Mouse (Mus musculus) CH12.LX (cell line): ENCODE measurements around the gene S100a1. TPM values are rescaled to one million over a fixed set of nuclear protein-coding genes. Genes with fewer than 3 reads are reported as not detected.

ENCODE experiments used
- DNase-seq: peaks from one replicate; pipeline ENCODE4 v3.0.0-alpha.2; 2013; ENCODE audit errors: extremely low read depth
- H3K27ac ChIP-seq: 2 replicates; pipeline ENCODE4 v1.5.1; 2012; ENCODE audit warnings: low read depth, mild to moderate bottlenecking, control low read depth, moderate library complexity; ENCODE audit not compliant: insufficient read depth
- H3K27me3 ChIP-seq: replicated peaks from 2 replicates; pipeline ENCODE3; 2012; ENCODE audit warnings: inconsistent platforms
- H3K36me3 ChIP-seq, 2 experiments: replicated peaks in 1 of 2; 2 replicates each; pipeline versions ENCODE3 to v1.6.1; 2012; ENCODE audit warnings: inconsistent platforms in 1 of 2, low read length in 1 of 2, mild to moderate bottlenecking in 1 of 2, mixed read lengths in 1 of 2, moderate library complexity in 1 of 2; ENCODE audit not compliant: control insufficient read depth in 1 of 2, insufficient read depth in 1 of 2
- H3K4me1 ChIP-seq, 2 experiments: 2 replicates each; pipeline ENCODE4 v1.6.1; 2012; ENCODE audit warnings: inconsistent platforms in 1 of 2, moderate library complexity in 1 of 2; ENCODE audit not compliant: insufficient read depth in 2 of 2, control insufficient read depth in 1 of 2
- H3K4me2 ChIP-seq: 2 replicates; pipeline ENCODE4 v1.6.1; 2012; ENCODE audit warnings: low read depth, mild to moderate bottlenecking, control low read depth; ENCODE audit not compliant: poor library complexity, insufficient read depth, severe bottlenecking
- H3K4me3 ChIP-seq, 3 experiments: fragments of 150-350 bp in 1 of 3; sonication (generic) in 1 of 3; replicated peaks in 1 of 3; 2 replicates each; pipeline versions ENCODE3 to v1.5.1; 2011 to 2012; ENCODE audit warnings: low read depth in 2 of 3, low read length in 2 of 3, mild to moderate bottlenecking in 2 of 3, moderate library complexity in 2 of 3, control low read depth in 1 of 3, improper control_type of control experiment in 1 of 3, inconsistent platforms in 1 of 3, mixed read lengths in 1 of 3; ENCODE audit not compliant: poor library complexity in 1 of 3
- H3K79me2 ChIP-seq: replicated peaks from 2 replicates; pipeline ENCODE4 v1.6.1; 2012; ENCODE audit warnings: mild to moderate bottlenecking, moderate library complexity; ENCODE audit not compliant: control insufficient read depth, poor library complexity, insufficient read depth, severe bottlenecking; ENCODE audit errors: extremely low read depth
- H3K9ac ChIP-seq: 2 replicates; pipeline ENCODE4 v1.6.1; 2012; ENCODE audit warnings: low read depth, mild to moderate bottlenecking, control low read depth, moderate library complexity; ENCODE audit not compliant: insufficient read depth
- H3K9me3 ChIP-seq: replicated peaks from 2 replicates; pipeline ENCODE3; 2012; ENCODE audit warnings: low read length, inconsistent platforms, mixed read lengths
- CHD1 ChIP-seq: IDR thresholded peaks from 2 replicates; pipeline ENCODE4 v1.6.1; 2012; ENCODE audit warnings: low read depth, low read length, improper control_type of control experiment, inconsistent platforms
- CHD2 ChIP-seq: IDR thresholded peaks from 2 replicates; pipeline ENCODE4 v1.6.1; 2011; ENCODE audit warnings: low read length, improper control_type of control experiment
- CTCF ChIP-seq, 2 experiments: IDR thresholded peaks in 1 of 2; conservative IDR thresholded peaks in 1 of 2; 2 replicates each; pipeline ENCODE4 v1.5.1; 2011 to 2012; ENCODE audit warnings: low read depth in 2 of 2, low read length in 2 of 2, improper control_type of control experiment in 1 of 2, inconsistent platforms in 1 of 2, mild to moderate bottlenecking in 1 of 2, moderate library complexity in 1 of 2
- ELF1 ChIP-seq: IDR thresholded peaks from 2 replicates; pipeline ENCODE4 v1.6.1; 2014; ENCODE audit warnings: low read depth, mild to moderate bottlenecking, inconsistent platforms, low read length, improper control_type of control experiment
- ETS1 ChIP-seq: conservative IDR thresholded peaks from 2 replicates; pipeline ENCODE4 v1.6.1; 2012; ENCODE audit warnings: low read depth, mild to moderate bottlenecking, inconsistent platforms, low read length, improper control_type of control experiment, moderate library complexity
- HCFC1 ChIP-seq: IDR thresholded peaks from 2 replicates; pipeline ENCODE4 v1.6.1; 2012; ENCODE audit warnings: low read depth, mild to moderate bottlenecking, inconsistent platforms, low read length, improper control_type of control experiment
- IRF4 ChIP-seq: IDR thresholded peaks from 2 replicates; pipeline ENCODE4 v1.6.1; 2014; ENCODE audit warnings: low read depth, mild to moderate bottlenecking, inconsistent platforms, low read length, improper control_type of control experiment
- JUN ChIP-seq: IDR thresholded peaks from 2 replicates; pipeline ENCODE4 v1.6.1; 2011; ENCODE audit warnings: low read depth, mild to moderate bottlenecking, low read length, improper control_type of control experiment, moderate library complexity; ENCODE audit not compliant: insufficient read depth
- MAZ ChIP-seq: IDR thresholded peaks from 2 replicates; pipeline ENCODE4 v1.6.1; 2012; ENCODE audit warnings: low read depth, mild to moderate bottlenecking, inconsistent platforms, low read length, improper control_type of control experiment, moderate library complexity
- MEF2A ChIP-seq: IDR thresholded peaks from 2 replicates; pipeline ENCODE4 v1.6.1; 2014; ENCODE audit warnings: low read depth, mild to moderate bottlenecking, inconsistent platforms, low read length, improper control_type of control experiment, borderline replicate concordance
- NELFE ChIP-seq: IDR thresholded peaks from 2 replicates; pipeline ENCODE4 v1.6.1; 2011; ENCODE audit warnings: low read depth, low read length, improper control_type of control experiment
- RAD21 ChIP-seq: IDR thresholded peaks from 2 replicates; pipeline ENCODE4 v1.6.1; 2011; ENCODE audit warnings: low read depth, mild to moderate bottlenecking, low read length, improper control_type of control experiment, moderate library complexity
- SIN3A ChIP-seq: IDR thresholded peaks from 2 replicates; pipeline ENCODE4 v1.6.1; 2012; ENCODE audit warnings: low read length, improper control_type of control experiment, inconsistent platforms
- SMC3 ChIP-seq: IDR thresholded peaks from 2 replicates; pipeline ENCODE4 v1.6.1; 2011; ENCODE audit warnings: low read depth, low read length, improper control_type of control experiment
- TCF12 ChIP-seq: IDR thresholded peaks from 2 replicates; pipeline ENCODE4 v1.6.1; 2014; ENCODE audit warnings: low read depth, mild to moderate bottlenecking, inconsistent platforms, low read length, improper control_type of control experiment
- USF2 ChIP-seq: conservative IDR thresholded peaks from 2 replicates; pipeline ENCODE4 v1.6.1; 2011; ENCODE audit warnings: low read depth, low read length, improper control_type of control experiment
- ZMIZ1 ChIP-seq: IDR thresholded peaks from 2 replicates; pipeline ENCODE4 v1.6.1; 2012; ENCODE audit warnings: low read depth, mild to moderate bottlenecking, inconsistent platforms, low read length, improper control_type of control experiment
- dilution Hi-C: fragments of 300-500 bp; cut with MboI; formaldehyde crosslinking; loops from 2 replicates; pipeline ENCODE4 v1.14.3; 2020; ENCODE audit warnings: low sequenced_read_pairs; ENCODE audit not compliant: extremely low pct_unique_long_range_greater_than_20kb, extremely low pct_ligation_motif_present
- in situ Hi-C: fragments of 300-500 bp; cut with MboI; formaldehyde crosslinking; loops from 3 replicates; pipeline ENCODE4 v1.14.3; 2019; ENCODE audit warnings: low sequenced_read_pairs, low pct_ligation_motif_present, low pct_unique_long_range_greater_than_20kb, mixed read lengths
- polyA plus RNA-seq: library from polyadenylated mRNA; unstranded; fragments of >175 nt; gene quantifications from 2 replicates; pipeline ENCODE4 v1.2.1, GENCODE M21; 2012; ENCODE audit warnings: low read depth; ENCODE audit not compliant: insufficient read length
- total RNA-seq, 2 experiments: library from RNA; depleted of rRNA; stranded (reverse); fragments of 300-350 nt in 1 of 2; fragments of >200 nt in 1 of 2; gene quantifications; 2 replicates each; pipeline ENCODE4 v1.2.3; 2012 to 2014

The S100a1 gene
- total and polyA plus RNA-seq, 3 experiments: 2.7 to 13.2 (median 3.8) TPM

DNA sequence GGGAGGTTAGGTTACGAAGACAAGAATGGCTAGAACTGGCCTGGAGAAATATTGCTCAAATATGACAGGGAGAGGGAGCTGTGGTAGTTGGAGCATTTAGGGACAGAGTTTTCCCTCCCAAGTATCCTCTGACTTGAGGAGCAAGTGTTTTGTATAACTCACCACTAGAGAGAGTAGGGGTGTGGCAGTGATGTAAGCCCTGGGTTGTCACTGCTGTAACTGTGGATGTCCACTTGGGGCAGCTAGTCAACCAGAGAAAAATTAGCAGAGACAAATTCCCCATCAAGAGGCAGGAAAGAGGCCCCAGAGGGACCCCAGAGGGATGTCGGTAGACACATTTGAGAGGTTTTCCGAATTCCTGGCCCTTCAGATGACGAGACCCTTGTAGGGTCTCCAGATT lies 11.2 kb upstream of the S100a1 start:
- dilution Hi-C loops: no loop called here
- DNase-seq: peak; percentile 58
- Histone ChIP-seq H3K27ac (no peak overlapping the region), H3K4me2 (no peak overlapping the region), H3K4me1 (peaks cover 0 to 4% of the 10 kb centered on the region in 2 experiments; a peak in 1 of 4 replicates), H3K9ac (no peak overlapping the region), H3K79me2 (no peaks in the 10 kb centered on the region), H3K4me3 (no peak overlapping the region), H3K27me3 (peaks cover 4% of the 10 kb centered on the region), H3K9me3 (no peaks in the 10 kb centered on the region), H3K36me3 (peaks cover 2 to 19% of the 10 kb centered on the region in 2 experiments)
- in situ Hi-C loops: no loop called here
- TF ChIP-seq ZMIZ1 (no peak), CTCF (conservative IDR thresholded peaks at IDR 0.05 in 1 of 2, IDR thresholded peaks at IDR 0.05 in 1 of 2; ENCODE audit: low read depth in 2 of 2, low read length in 2 of 2) (peak; percentile 62 to 98; a peak in 3 of 4 replicates), NELFE (peak; percentile 46; the same call in 1 of the 2 replicates), SIN3A (peak; percentile 73; the same call in 1 of the 2 replicates), TCF12 (no peak), RAD21 (peak; percentile 46), HCFC1 (no peak), SMC3 (peak; percentile 56)

DNA sequence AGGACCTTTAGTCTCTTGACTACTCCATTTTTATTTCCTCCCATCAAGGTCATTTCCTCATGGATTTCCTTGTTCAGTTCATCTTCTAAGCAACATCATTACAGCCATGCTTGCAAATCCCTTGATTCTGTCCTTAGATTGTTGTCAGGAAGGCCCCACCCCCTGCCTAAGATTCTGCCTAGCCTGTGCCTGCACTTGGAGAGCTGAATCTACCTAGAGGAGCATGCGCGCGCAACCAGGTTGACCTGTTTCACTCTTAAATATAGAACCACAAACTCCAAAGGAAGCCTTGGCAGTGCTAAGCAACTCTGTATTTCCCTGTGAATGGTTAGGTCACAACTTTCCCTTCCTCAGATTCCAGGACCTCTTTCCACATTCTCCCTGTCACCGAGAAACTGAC lies 3.5 kb upstream of the S100a1 start:
- Histone ChIP-seq H3K4me2 (no peak overlapping the region), H3K27me3 (no peaks in the 10 kb centered on the region), H3K9ac (no peak overlapping the region), H3K27ac (no peak overlapping the region), H3K4me1 (peaks cover 9 to 18% of the 10 kb centered on the region in 2 experiments; a peak in 2 of 4 replicates), H3K36me3 (peaks cover 2 to 24% of the 10 kb centered on the region in 2 experiments), H3K79me2 (no peaks in the 10 kb centered on the region), H3K4me3 (no peak overlapping the region), H3K9me3 (no peaks in the 10 kb centered on the region)
- no peak for DNase-seq
- in situ Hi-C loops: no loop called here
- no peak for TF ChIP-seq MAZ
- no peak for TF ChIP-seq CHD2
- TF ChIP-seq MEF2A: no peak
- no peak for TF ChIP-seq ELF1
- no peak for TF ChIP-seq CHD1
- TF ChIP-seq USF2: no peak
- TF ChIP-seq IRF4: no peak
- no peak for TF ChIP-seq HCFC1
- no peak for TF ChIP-seq JUN
- TF ChIP-seq ETS1: no peak
- dilution Hi-C loops: no loop called here
